Mouse (Mus musculus) heart, adult 2 months (tissue): ENCODE data around the gene Rnf38. TPM values are rescaled to one million over a fixed set of nuclear protein-coding genes. Genes with fewer than 3 reads are reported as not detected.

Source experiments
- DNase-seq, 2 experiments: peaks; one replicate each; pipeline ENCODE4 v3.0.0; 2021
- H3K27ac ChIP-seq: fragments of 200-600 bp; 2 replicates; pipeline ENCODE4 v1.8.1; 2022
- H3K27me3 ChIP-seq: fragments of 200-500 bp; 2 replicates; pipeline ENCODE4 v1.6.1; 2012; ENCODE audit warnings: mild to moderate bottlenecking, low read length, inconsistent platforms, mixed read lengths; ENCODE audit not compliant: control insufficient read depth, insufficient read depth
- H3K36me3 ChIP-seq: fragments of 200-500 bp; 2 replicates; pipeline ENCODE4 v1.6.1; 2012; ENCODE audit warnings: low read length, inconsistent platforms; ENCODE audit not compliant: control insufficient read depth, insufficient read depth
- H3K4me1 ChIP-seq: fragments of 200-500 bp; 2 replicates; pipeline ENCODE4 v1.6.1; 2011; ENCODE audit warnings: low read length; ENCODE audit not compliant: control insufficient read depth, insufficient read depth
- H3K4me3 ChIP-seq: fragments of 200-600 bp; 2 replicates; pipeline ENCODE4 v1.8.1; 2022
- H3K79me2 ChIP-seq: fragments of 200-500 bp; replicated peaks from 2 replicates; pipeline ENCODE4 v1.6.1; 2012; ENCODE audit warnings: mild to moderate bottlenecking, inconsistent platforms, low read length, moderate library complexity, mixed read lengths; ENCODE audit not compliant: control insufficient read depth, insufficient read depth
- H3K9ac ChIP-seq: fragments of 200-500 bp; 2 replicates; pipeline ENCODE4 v1.6.1; 2012; ENCODE audit warnings: low read depth, mild to moderate bottlenecking, control low read depth, inconsistent platforms, low read length, mixed read lengths
- CTCF ChIP-seq: fragments of 200-600 bp; IDR thresholded peaks from 2 replicates; pipeline ENCODE4 v1.8.1; 2022; ENCODE audit warnings: antibody characterized with exemption, mild to moderate bottlenecking, moderate library complexity
- EP300 ChIP-seq: fragments of 200-500 bp; IDR thresholded peaks from 2 replicates; pipeline ENCODE4 v1.6.1; 2011; ENCODE audit warnings: low read depth, low read length, control low read depth; ENCODE audit not compliant: insufficient read depth
- POLR2A ChIP-seq: fragments of 200-500 bp; IDR thresholded peaks from 2 replicates; pipeline ENCODE4 v1.6.1; 2011; ENCODE audit warnings: mild to moderate bottlenecking, low read depth, low read length, control low read depth; ENCODE audit not compliant: insufficient read depth
- WGBS: fragments of 180-500 bp; shearing (Covaris S2); methylation state at CpG from one replicate; pipeline ENCODE4 v1.1.7; 2018; 5-methylcytosine and 5-hydroxymethylcytosine counted together
- intact Hi-C: fragments of 180-260 bp; cut with DNase I; formaldehyde crosslinking; loops from one replicate; pipeline ENCODE4 v1.15.1; 2025
- polyA plus RNA-seq: library from polyadenylated mRNA; depleted of rRNA; stranded (reverse); fragments of >200 nt; gene quantifications from 2 replicates; pipeline ENCODE4 v1.2.3, GENCODE M21; 2012
- total RNA-seq, 2 experiments: library from RNA; stranded (reverse); gene quantifications; 2 replicates each; pipeline ENCODE4 v1.2.3; 2021

Rnf38 gene
- total and polyA plus RNA-seq, 3 experiments, result 24.8 to 62.0 (median 32.0) TPM

DNA sequence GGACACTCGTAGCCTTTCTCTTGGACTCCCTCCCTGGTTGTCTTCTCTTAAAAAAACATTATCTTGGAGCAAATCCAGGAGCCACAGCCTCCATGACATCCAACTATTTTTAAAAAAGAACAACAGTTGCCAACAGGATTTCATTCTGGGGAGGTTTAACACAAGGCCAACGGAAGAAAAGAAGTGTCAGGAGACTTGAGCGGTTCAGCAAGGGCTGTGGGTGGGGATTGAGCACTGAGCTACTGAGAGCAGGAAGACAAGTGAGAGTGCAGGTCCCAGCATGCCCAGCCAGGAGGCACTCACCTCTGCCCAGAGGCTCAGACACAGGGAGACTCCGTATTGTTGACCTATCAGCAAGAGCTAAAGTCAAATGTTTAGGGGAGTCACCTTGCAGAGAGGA, 120.8 kb downstream of the Rnf38 start:
- whole genome bisulfite sequencing, result 7% methylated on average over 4 of the region's 4 CpGs
- peak in 1 of 2 experiments; percentile 13 for DNase-seq
- Histone ChIP-seq H3K9ac (no peak overlapping the region), H3K36me3 (no peaks in the 10 kb centered on the region), H3K4me3 (no peak overlapping the region), H3K27ac (no peak overlapping the region; the same call in 1 of the 2 replicates), H3K79me2 (no peaks in the 10 kb centered on the region), H3K4me1 (peaks cover 9% of the 10 kb centered on the region), H3K27me3 (no peaks in the 10 kb centered on the region)
- intact Hi-C loops, result no loop called here
- TF ChIP-seq CTCF (peak; percentile 39), EP300 (no peak)

DNA sequence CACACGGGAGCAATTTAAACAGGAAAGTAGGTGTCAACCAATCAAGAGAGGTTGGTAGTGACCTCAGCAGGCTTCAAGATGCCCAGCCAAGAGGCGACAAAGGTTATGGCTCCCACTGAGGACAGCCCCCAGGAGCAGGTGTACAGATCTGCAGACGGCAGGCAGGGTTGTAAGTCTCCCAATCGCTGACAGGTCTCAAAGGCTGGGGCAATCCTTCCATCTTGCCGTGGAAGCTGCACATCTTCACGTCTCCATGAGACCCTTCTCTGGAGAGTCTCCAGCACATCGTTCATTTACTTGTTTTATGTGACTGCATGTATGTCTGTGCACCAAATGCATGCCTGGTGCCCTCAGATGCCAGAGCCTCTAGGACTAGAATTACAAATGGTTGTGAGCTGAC, 122.8 kb downstream of the Rnf38 start:
- intact Hi-C loops, result no loop called here
- 90% methylated on average over 7 of the region's 7 CpGs for whole genome bisulfite sequencing
- no peak overlapping the region for H3K27ac ChIP-seq
- TF ChIP-seq EP300, result no peak
- H3K79me2 ChIP-seq, result no peaks in the 10 kb centered on the region
- H3K36me3 ChIP-seq, result no peaks in the 10 kb centered on the region
- H3K27me3 ChIP-seq, result no peaks in the 10 kb centered on the region
- peaks cover 14% of the 10 kb centered on the region for H3K4me1 ChIP-seq
- no peak for DNase-seq
- H3K4me3 ChIP-seq, result no peak overlapping the region
- H3K9ac ChIP-seq, result no peak overlapping the region

DNA sequence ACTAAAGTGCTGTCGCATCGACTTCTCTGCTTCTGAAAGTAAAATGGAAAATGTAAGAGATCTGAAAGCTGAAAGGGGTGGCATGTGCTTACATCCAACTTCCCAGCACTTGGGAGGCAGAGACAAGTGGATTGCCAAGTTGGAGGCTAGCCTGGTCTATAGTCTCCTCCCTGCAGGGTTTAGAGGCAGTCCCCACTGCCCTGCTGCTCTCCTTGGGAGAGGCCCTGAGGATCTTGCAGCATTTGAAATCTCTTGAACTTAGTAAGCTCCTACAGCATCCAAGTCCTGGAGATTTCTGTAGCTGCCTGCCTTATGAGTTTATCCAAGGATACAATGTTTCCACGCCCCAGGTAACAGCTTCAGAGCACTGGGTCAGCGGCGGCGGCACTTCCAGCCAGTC, 125.3 kb downstream of the Rnf38 start:
- Histone ChIP-seq H3K36me3 (no peaks in the 10 kb centered on the region), H3K4me3 (no peak overlapping the region), H3K27me3 (no peaks in the 10 kb centered on the region), H3K79me2 (no peaks in the 10 kb centered on the region), H3K4me1 (peaks cover 12% of the 10 kb centered on the region), H3K9ac (no peak overlapping the region), H3K27ac (no peak overlapping the region)
- intact Hi-C loops, result no loop called here
- 92% methylated on average over 6 of the region's 6 CpGs for WGBS
- DNase-seq, result no peak
- TF ChIP-seq CTCF, result no peak
- TF ChIP-seq POLR2A, result no peak
- no peak for TF ChIP-seq EP300

DNA sequence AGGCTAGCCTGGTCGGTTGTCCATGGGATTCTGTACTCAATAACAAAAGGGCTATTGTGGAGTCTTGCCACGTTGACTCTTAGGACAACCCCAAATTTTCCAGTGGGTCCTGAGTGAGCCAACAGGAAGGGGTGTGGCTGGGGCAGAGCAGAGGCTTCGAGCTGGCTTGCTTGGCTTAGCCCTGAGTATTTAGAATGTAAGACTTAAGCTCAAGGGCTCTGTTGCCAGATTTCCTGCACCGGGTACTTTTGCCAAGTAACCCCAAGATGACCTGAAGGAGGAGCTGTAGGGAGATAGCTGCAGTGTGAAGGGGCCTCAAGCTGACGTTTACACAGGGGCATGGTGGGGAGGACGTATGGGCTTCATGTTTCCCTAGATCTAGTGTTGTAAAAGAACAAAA, 126.2 kb downstream of the Rnf38 start:
- DNase-seq, result peak in 1 of 2 experiments; percentile 30
- no peak for TF ChIP-seq POLR2A
- TF ChIP-seq CTCF, result no peak
- no peak for TF ChIP-seq EP300
- Histone ChIP-seq H3K27ac (no peak overlapping the region), H3K9ac (no peak overlapping the region), H3K36me3 (no peaks in the 10 kb centered on the region), H3K79me2 (no peaks in the 10 kb centered on the region), H3K4me3 (no peak overlapping the region), H3K4me1 (peaks cover 6% of the 10 kb centered on the region), H3K27me3 (no peaks in the 10 kb centered on the region)
- intact Hi-C loops, result no loop called here
- 30% methylated on average over 6 of the region's 6 CpGs for WGBS

DNA sequence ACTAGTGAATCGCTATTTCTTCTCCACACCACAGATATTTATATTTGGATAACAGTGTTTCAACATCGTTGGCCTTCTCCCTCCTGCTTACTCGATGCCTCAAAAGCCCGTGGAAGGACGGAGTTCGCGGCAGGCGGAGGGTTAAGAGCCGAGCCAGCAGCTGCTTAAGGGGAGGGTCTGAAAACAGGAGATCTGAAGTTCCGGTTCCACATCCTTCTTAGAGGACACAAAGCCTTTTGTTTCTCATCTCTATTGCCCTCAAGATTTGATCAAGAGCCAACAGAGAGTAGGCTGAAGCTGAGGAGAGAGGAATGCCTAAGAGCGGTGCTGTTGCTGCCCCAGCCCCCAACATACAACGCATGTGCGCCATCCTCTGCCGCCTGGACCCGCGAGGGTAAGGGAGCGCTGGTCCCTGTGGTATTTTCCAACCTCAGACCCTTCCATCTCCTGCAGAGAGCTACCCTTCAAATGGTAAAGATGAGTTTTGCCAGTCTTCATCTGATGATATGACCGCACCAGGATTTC, 127.2 kb downstream of the Rnf38 start:
- peaks cover 6% of the 10 kb centered on the region for H3K4me1 ChIP-seq
- WGBS, result 12% methylated on average over 18 of the region's 18 CpGs
- intact Hi-C loops, result no loop called here
- no peaks in the 10 kb centered on the region for H3K79me2 ChIP-seq
- H3K4me3 ChIP-seq, result no peak overlapping the region
- no peak for TF ChIP-seq POLR2A
- no peak for TF ChIP-seq EP300
- TF ChIP-seq CTCF, result no peak
- H3K9ac ChIP-seq, result no peak overlapping the region
- H3K27me3 ChIP-seq, result no peaks in the 10 kb centered on the region
- DNase-seq, result no peak
- no peak overlapping the region for H3K27ac ChIP-seq
- no peaks in the 10 kb centered on the region for H3K36me3 ChIP-seq

DNA sequence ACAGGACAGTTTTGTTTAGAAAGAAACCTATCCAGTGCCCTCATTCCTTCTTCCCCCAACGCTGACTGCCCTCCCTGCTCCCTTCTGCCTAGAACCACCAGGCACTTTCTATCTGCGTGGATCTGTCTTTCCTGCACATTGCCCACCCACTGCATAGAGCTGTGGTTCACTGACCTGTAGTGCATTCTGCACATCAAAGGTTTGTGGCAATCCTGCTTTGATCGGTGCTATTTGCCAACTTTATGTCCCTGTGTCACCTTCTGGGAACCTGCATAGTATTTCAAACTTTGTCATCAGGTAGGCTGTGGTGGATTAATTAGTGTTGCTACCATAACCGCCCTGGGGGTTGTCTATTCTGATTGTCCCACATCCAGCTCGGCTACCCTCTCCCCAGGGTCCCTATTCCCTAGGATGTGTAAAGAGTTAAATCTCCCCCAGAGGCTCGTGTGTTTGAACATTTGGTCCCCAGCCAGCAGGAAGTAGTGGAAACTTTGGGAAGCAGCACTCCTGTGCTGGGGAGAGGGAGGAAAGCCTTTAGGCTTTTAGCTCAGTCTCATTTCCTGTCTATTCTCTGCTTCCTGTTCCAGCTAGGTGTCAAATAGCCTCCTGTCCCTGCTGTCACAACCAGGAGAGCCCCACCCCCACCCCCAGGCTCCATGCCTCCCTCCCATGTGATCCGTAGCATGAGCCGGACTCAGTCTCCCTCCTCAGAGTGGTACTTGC, 129.2 kb downstream of the Rnf38 start:
- intact Hi-C loops, result no loop called here
- H3K4me3 ChIP-seq, result no peak overlapping the region
- no peak overlapping the region for H3K27ac ChIP-seq
- H3K4me1 ChIP-seq, result peaks cover 6% of the 10 kb centered on the region
- H3K9ac ChIP-seq, result no peak overlapping the region
- no peak for DNase-seq
- WGBS, result 35% methylated on average over 8 of the region's 8 CpGs
- H3K36me3 ChIP-seq, result no peaks in the 10 kb centered on the region
- H3K79me2 ChIP-seq, result no peaks in the 10 kb centered on the region
- H3K27me3 ChIP-seq, result no peaks in the 10 kb centered on the region
- TF ChIP-seq POLR2A (no peak), EP300 (0 out of 2 replicates have a peak, but pooled peaks have one; percentile 9)
